Mouse (Mus musculus) urinary bladder, postnatal 25 days (tissue): ENCODE data around the gene Cacna1d.

Experiments used
- DNase-seq: peaks from one replicate; pipeline ENCODE4 v3.0.0; 2022; ENCODE audit warnings: low spot score

Gene Cacna1d

GRCm38 (mm10) chr14:30261561-30262251 is 229.5 kb downstream of the Cacna1d start:
- DNase-seq = no peak

GRCm38 (mm10) chr14:30257626-30258025 is 233.6 kb downstream of the Cacna1d start:
- DNase-seq = no peak

GRCm38 (mm10) chr14:30256486-30256885 is 234.8 kb downstream of the Cacna1d start:
- DNase-seq = no peak

- no peak for DNase-seq
Measured at GRCm38 (mm10) chr14:30255701-30256400, 235.4 kb downstream of the Cacna1d start.

- no peak for DNase-seq
Measured at GRCm38 (mm10) chr14:30254776-30255175, 236.5 kb downstream of the Cacna1d start.

GRCm38 (mm10) chr14:30252824-30253223 is 238.4 kb downstream of the Cacna1d start:
- DNase-seq = no peak

GRCm38 (mm10) chr14:30251351-30251750 is 239.9 kb downstream of the Cacna1d start:
- no peak for DNase-seq

GRCm38 (mm10) chr14:30249591-30249990 is 241.7 kb downstream of the Cacna1d start:
- DNase-seq = no peak

GRCm38 (mm10) chr14:30248811-30249210 is 242.4 kb downstream of the Cacna1d start:
- no peak for DNase-seq

GRCm38 (mm10) chr14:30248121-30248520 is 243.1 kb downstream of the Cacna1d start:
- DNase-seq = no peak

GRCm38 (mm10) chr14:30247606-30248005 is 243.6 kb downstream of the Cacna1d start:
- DNase-seq = no peak

GRCm38 (mm10) chr14:30244776-30245175 is 246.5 kb downstream of the Cacna1d start:
- DNase-seq = no peak

- DNase-seq = no peak
Measured at GRCm38 (mm10) chr14:30242818-30243205, 248.4 kb downstream of the Cacna1d start.

- no peak for DNase-seq
Measured at GRCm38 (mm10) chr14:30242166-30242817, 249.0 kb downstream of the Cacna1d start.

GRCm38 (mm10) chr14:30240916-30241515 is 250.2 kb downstream of the Cacna1d start:
- no peak for DNase-seq

- no peak for DNase-seq
Measured at GRCm38 (mm10) chr14:30238807-30239206, 252.4 kb downstream of the Cacna1d start.

GRCm38 (mm10) chr14:30225161-30225560 is 266.1 kb downstream of the Cacna1d start:
- DNase-seq = no peak

GRCm38 (mm10) chr14:30222101-30222500 is 269.2 kb downstream of the Cacna1d start:
- no peak for DNase-seq

GRCm38 (mm10) chr14:30219851-30220250 is 271.4 kb downstream of the Cacna1d start:
- no peak for DNase-seq

GRCm38 (mm10) chr14:30218114-30218513 is 273.1 kb downstream of the Cacna1d start:
- no peak for DNase-seq

- no peak for DNase-seq
Measured at GRCm38 (mm10) chr14:30217124-30217523, 274.1 kb downstream of the Cacna1d start.

GRCm38 (mm10) chr14:30208156-30208555 is 283.1 kb downstream of the Cacna1d start:
- no peak for DNase-seq

- no peak for DNase-seq
Measured at GRCm38 (mm10) chr14:30205821-30206220, 285.4 kb downstream of the Cacna1d start.
